In the genomic region with DNA sequence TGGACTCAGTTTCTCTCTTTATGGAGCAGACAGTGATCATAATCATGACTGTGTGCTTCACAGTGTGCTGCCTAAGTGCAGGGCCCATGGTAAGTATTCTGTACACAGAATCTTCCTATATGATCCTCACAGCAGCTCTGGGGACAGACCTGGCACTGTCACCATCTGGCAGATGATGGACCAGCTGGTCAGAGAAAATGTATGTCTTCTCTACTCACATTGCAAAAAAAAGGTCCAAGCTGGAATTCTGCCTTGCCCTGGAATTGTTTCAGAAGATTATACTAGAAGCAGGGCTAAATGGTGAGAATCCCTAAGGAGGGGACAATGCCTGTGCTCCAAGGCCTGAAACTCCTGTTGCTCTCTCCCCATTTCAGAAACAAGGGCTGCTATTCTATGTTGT, we compare ENCODE assay signal across 20 mouse cellular contexts.
A peak's percentile ranks its signal among the peaks of the same experiment; 100 is the strongest.
DNase-seq lines count a peak whose midpoint lies in the region; ATAC-seq lines count a peak whose summit lies in the region.
"Had no signal": no experiment of that assay in that cellular context is flagged by ENCODE, and none has a peak within 500 bp of the region (broad histone marks: within the 10 kb centered on the region; RNA-seq: fewer than 3 reads in every experiment).

No protein-coding gene starts in this region.

- ATAC-seq in frontal cortex, adult (ENCODE audit: low TSS enrichment), result peak; percentile 23; the same call in 1 of the 2 replicates
- ATAC-seq: activated CD4-positive, CD25-positive, alpha-beta regulatory T cell, adult 4 months; CD4-positive, CD25-positive, alpha-beta regulatory T cell, adult 4 months; forebrain, embryonic 14.5 days; forebrain, embryonic 16.5 days; Patski had no signal

- DNase-seq in cerebellum, adult 9-10 months, result peak; percentile 12
- DNase-seq in cerebellum, postnatal 10 days, result no peak
- DNase-seq in frontal cortex, postnatal 14 days (ENCODE audit: low spot score in 2 of 2), result no peak
- DNase-seq in right cerebral cortex, adult 18-20 months, result peak; percentile 8
- no peak for DNase-seq in right cerebral cortex, postnatal 25 days
- DNase-seq in brain, adult 2 months (ENCODE audit: low read depth, low spot score), result peak; percentile 49
- DNase-seq: adrenal gland, adult 8-10 months; adrenal gland, postnatal 14 days; adrenal gland, postnatal 36 days; B cell, adult 2 months; cerebellum, adult 11 months; cerebellum, postnatal 14 days; cerebellum, postnatal 36 days; embryo, embryonic 11 days had no signal

Comparison
In these comparisons a context has a peak if more than half of its experiments do, and no peak if none do; other contexts are left out.
1. DNase-seq: peak in cerebellum, adult 9-10 months (single experiment), right cerebral cortex, adult 18-20 months (single experiment) and brain, adult 2 months (single experiment); none in cerebellum, postnatal 10 days (0 of 2), frontal cortex, postnatal 14 days (0 of 2) and right cerebral cortex, postnatal 25 days (single experiment).